Mouse (Mus musculus): ENCODE results near the gene Des. TPM values are rescaled to one million over a fixed set of nuclear protein-coding genes. Genes with fewer than 3 reads are reported as not detected.

The Des gene
- total RNA-seq, 2 experiments from 2014 or later: 2,035 to 2,198 TPM

DNA sequence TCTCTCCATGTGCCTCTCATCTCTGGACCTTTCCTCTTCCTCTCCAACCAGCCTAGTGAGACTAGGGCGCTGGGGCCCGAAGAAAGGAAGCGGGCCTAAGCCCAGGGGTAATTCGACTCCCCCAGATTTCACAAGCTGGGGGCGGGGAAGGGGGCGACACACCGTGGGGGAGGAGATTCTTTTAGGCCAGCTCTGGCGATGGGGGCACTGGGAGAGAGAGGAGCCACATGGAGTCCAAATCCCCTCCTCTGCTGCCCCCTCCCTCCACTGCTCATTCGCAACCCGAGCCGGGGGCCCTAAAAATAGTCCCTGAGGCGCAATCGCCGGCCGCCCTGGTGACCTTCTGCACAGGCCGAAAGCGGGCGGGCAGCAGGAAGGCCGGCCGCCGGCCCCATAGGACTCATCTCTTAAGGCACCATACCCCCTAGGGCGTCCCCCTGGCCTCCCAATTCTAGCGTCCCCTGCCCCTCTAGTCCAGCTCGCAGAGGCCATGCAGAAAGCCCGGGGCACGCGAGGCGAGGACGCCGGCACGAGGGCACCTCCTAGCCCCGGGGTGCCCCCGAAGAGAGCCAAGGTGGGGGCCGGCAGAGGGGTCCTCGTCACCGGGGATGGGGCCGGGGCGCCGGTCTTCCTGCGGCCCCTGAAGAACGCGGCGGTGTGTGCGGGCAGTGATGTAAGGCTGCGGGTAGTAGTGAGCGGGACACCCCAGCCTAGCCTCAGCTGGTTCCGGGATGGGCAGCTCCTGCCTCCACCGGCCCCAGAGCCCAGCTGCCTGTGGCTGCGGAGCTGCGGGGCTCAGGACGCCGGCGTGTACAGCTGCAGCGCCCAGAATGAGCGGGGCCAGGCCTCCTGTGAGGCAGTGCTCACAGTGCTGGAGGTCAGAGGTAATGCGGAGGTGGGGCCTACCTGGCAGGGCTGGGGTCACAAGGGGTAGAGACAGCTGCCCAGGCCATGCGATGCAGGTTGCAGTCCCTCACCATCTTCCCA, 15.1 kb downstream of the Des start, which contains the start of gene Speg:
Gene Speg (plus strand): TSS at position 348 of the 987 bp plus-strand sequence.
- intact Hi-C loops (cut with DNase I): loop anchor here (5.0 kb wide), 1 partner anchor 32 kb away; no protein-coding TSS in a partner anchor
- TF ChIP-seq CTCF (IDR thresholded peaks at IDR 0.05): no peak

DNA sequence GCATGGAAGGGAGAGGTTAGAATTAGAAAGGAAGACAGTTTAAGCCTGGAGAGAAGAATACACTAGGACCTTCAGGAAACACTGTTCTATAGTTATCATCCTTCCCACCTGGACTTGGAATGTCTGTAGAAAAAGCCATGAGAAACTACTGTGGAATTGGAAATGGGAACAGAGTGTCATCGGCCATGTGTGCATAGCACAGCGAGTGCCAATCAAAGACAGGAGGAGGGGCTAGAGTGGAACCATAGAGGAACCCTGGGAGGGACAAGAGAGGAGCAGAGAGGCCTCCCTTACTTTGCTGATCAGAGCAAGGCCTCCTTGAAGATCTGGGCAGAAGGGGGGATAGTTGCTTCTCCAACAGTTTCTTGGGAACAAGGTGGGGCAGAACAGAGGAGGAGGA, 19.1 kb downstream of the Des start:
- intact Hi-C loops (cut with DNase I): no loop called here
- peak; percentile 60 for DNase-seq
- H3K4me3 ChIP-seq: peak overlapping the region; percentile 78
- peak overlapping the region; percentile 99 for H3K27ac ChIP-seq
- no peak for TF ChIP-seq CTCF (IDR thresholded peaks at IDR 0.05)

More for the DNA sequence above, 15.1 kb downstream of the Des start, which contains the start of gene Speg:
- Histone ChIP-seq H3K4me3 (peak within 1 kb of the TSS; percentile 78), H3K27ac (peak within 1 kb of the TSS; percentile 99)
- peak; percentile 93 for DNase-seq

DNA sequence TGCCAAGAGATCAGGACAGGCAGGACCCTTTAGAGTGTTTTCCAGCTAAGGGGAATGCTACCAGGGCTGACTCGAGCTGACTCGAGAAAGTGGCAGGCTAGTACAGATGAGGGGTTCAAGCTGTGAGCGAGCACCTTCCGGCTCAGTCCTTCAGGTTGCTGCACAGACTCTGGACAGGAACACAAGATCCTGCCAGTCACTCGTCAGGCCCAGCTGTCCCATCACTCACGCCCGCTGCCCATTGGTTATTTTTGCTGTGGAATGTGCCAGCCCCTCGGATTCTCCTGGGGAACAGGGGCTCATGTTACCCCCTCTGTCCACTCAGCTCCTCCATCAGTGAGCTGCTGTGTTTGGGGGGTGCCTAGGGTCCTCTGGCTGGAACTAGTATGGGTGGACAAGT, 19.8 kb downstream of the Des start:
- TF ChIP-seq CTCF (IDR thresholded peaks at IDR 0.05): no peak
- H3K27ac ChIP-seq: peak overlapping the region; percentile 99
- peak; percentile 91 for DNase-seq
- intact Hi-C loops (cut with DNase I): no loop called here
- H3K4me3 ChIP-seq: peak overlapping the region; percentile 78

DNA sequence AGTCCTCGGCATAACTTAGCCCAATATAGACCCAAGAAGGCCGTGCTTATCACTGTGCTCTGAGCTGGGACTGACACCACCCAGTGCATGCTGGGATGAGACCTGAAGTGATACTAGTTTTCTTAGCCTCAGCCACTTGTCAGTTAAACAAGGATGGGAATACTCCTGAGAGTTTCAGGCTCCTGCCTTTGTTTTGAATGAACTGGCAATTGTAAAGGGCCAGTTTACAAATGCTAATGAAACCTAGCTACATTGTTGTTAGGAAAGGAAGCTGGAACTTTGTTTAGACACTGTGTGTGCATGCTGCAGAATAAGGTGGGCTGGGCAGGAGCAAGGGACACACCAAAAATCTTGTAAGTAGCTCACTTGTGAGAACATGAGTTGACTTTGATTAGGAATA, 20.8 kb downstream of the Des start:
- intact Hi-C loops (cut with DNase I): no loop called here
- peak overlapping the region; percentile 78 for H3K4me3 ChIP-seq
- H3K27ac ChIP-seq: peak overlapping the region; percentile 99
- no peak for DNase-seq
- no peak for TF ChIP-seq CTCF (IDR thresholded peaks at IDR 0.05)

DNA sequence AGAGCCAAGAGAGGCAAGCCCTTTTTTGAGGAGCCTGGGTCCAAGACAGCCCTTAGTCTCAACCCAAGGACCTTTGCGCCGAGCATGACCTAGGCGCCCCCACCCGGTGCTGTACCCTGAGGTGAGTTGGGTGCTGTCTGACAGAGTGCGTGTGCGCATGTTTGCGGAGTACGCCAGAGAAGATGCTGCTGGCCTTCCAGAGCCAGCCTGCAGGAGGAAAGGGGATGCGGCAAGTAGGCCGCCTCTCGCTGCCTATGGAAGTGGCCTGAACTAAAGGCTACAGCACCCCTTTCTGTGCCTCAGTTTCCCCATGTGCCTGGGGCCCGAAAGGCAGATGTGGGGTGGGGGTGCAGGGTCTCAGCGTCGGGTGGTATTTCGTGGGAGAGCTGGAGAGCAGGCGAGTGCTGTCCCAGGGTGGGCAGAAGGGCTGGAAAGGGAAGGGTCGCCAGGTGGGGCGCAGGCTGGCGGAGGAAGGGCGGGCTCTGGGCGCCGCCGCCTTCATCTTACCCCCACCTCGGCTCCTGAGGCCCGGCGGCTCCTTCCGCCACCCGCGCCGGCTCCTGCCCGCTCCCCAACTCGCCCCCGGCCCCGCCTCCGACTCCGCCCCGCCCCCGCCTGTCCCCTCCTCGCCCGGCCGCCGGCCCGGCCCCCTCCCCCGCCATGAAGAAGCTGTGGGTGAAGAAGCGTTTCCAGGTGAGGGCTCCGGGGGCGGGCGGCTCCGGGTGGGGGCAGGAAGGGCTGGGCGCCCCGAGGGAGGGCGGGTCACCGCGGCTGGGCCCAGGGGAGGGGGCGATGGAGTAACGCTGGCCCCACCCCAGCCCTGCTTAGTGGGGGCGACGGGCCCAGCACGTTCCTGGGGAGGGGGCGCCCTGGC, 21.6 kb downstream of the Des start:
- H3K4me3 ChIP-seq: peak overlapping the region; percentile 78
- H3K27ac ChIP-seq: peak overlapping the region; percentile 99
- DNase-seq: peak; percentile 78
- TF ChIP-seq CTCF (IDR thresholded peaks at IDR 0.05): no peak; the same call in 1 of the 2 replicates
- intact Hi-C loops (cut with DNase I): no loop called here

DNA sequence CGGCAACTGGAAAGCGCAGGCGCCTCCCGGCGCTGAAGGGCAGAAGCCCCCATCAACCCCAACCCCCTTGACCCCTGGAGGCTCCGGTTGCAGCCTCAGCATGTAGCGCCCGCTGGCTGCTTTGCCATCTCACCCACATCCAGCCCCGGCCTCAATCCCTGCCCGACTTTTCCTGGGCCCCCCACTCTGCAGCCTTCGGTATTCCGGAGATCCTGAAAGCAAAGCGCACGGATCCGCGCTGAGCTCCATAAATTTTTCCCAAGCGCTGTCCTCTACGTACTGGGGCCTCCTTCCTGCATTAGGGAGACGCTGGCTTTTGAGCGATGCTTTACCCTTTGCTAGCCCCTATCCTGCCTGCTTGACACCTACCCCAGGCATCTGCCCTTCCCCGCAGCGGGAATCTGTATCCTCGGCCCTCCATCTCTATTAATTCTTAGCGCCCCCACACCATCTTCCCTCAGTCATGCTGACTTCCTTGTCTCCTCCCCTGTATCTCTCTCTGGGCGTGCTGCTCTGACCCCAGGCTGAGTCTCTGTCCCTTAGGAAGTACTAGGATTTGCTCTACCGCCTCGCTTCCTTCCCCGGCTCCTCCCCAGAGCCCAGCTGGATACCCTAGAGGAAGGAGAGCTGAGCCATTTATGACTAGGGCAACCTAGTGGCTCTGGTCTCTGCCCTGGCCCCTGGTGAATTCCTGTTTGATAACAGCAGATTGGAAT, 22.4 kb downstream of the Des start:
- peak overlapping the region; percentile 99 for H3K27ac ChIP-seq
- no peak for DNase-seq
- no peak for TF ChIP-seq CTCF (IDR thresholded peaks at IDR 0.05)
- peak overlapping the region; percentile 78 for H3K4me3 ChIP-seq
- intact Hi-C loops (cut with DNase I): no loop called here

DNA sequence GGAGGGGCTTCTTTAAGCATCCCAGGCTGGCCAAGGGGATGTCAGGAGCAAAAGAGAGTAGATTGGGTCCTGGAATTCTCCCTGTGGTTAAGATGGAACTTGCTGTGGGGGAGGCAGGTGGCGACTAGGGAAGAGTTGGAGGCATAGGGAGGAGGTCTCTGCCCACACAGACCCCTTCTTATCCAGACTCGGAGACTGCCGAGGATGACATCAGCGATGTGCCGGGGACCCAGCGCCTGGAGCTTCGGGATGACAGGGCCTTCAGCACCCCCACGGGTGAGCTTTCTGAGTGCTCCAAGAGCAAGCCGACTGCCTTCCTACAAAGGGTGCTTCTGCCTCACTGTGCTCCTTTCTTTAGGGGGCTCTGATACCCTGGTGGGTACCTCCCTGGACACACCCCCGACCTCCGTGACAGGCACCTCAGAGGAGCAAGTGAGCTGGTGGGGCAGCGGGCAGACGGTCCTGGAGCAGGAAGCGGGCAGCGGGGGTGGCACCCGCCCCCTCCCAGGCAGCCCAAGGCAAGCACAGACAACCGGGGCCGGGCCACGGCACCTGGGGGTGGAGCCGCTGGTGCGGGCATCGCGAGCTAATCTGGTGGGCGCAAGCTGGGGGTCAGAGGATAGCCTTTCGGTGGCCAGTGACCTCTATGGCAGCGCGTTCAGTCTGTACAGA, 24.5 kb downstream of the Des start:
- TF ChIP-seq CTCF (IDR thresholded peaks at IDR 0.05): no peak
- no peak for DNase-seq
- Histone ChIP-seq H3K27ac (peak overlapping the region; percentile 79), H3K4me3 (no peak overlapping the region)
- intact Hi-C loops (cut with DNase I): no loop called here

DNA sequence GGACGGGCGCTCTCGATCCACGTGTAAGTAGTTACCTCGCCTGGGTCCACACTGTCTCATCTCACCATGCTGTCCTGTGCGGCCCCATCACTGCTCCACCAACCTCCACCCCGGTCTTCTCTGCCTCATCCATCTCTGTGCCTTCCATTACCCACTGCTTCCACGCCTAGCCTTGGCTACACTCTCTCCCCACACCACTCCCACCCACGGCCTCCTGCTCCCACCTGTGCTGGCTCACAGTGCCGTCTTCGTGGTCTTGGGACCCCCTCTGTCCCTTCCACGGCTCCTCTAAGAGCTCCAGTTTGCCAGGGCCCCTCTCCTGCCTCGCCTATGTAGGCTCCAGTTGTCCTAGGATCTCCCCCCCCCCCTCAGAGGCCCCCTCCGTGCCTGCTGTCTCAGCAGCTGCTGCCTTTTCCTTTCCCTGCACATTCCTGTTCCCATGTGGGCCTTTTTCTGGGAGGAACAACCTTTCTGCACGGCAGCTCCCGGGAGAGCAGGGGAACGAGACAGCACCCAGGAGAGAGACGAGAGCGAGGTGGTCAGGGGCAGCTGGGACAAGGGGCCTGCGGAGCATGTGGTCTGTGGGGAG, 25.1 kb downstream of the Des start:
- Histone ChIP-seq H3K27ac (peak overlapping the region; percentile 79), H3K4me3 (no peak overlapping the region)
- no peak for DNase-seq
- TF ChIP-seq CTCF (IDR thresholded peaks at IDR 0.05): no peak
- intact Hi-C loops (cut with DNase I): no loop called here

DNA sequence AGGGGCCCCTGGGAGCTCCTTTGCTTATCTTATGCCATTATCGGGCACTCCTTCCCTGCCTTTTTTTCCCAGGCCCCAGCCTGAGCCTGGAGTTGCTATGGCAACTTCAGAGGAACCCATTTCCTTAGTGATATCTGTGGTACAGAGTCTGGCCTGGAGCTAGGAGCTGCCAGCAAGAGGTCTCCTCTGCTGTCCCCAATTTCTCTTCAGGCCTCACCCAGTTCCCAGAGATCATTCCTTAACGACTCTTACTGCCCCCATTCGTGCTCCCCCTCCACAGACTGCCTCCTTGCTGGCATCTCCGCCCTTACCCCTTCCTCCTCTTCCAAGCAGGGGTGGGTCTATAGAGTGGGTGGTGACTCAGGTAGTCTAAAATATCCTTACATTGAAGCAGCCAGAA, 26.0 kb downstream of the Des start:
- Histone ChIP-seq H3K27ac (peak overlapping the region; percentile 79), H3K4me3 (no peak overlapping the region)
- TF ChIP-seq CTCF (IDR thresholded peaks at IDR 0.05): no peak
- DNase-seq: no peak
- intact Hi-C loops (cut with DNase I): no loop called here

DNA sequence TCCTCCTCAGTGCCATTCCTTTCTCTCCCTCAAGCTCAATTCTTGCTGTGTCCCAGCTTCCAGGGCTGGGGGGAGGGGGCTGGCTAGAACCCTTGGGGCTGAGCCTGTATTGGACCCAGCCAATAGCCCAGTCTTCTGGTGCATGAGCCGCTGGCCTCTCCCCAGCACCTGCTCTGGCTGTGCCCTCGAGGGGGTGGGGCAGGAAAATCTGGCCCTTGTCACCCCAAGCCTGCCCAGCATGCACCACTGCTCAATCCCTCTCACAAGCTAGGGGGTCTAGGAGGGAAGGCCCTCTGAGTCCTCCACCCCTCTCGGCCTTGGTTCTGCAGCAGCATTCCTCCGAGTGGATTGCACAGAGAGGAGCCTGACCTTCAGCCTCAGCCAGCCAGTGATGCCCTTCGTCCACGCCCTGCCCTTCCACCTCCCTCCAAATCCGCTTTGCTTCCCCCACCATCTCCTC, 27.4 kb downstream of the Des start:
- DNase-seq: peak; percentile 82
- intact Hi-C loops (cut with DNase I): no loop called here
- no peak for TF ChIP-seq CTCF (IDR thresholded peaks at IDR 0.05)
- Histone ChIP-seq H3K4me3 (no peak overlapping the region), H3K27ac (peak overlapping the region; percentile 79)
